Mouse (Mus musculus) adrenal gland, adult 8-10 months (tissue): ENCODE data around the gene Zcchc7. TPM values are rescaled to one million over a fixed set of nuclear protein-coding genes. Genes with fewer than 3 reads are reported as not detected.

Experiments
- DNase-seq: peaks from one replicate; pipeline ENCODE4 v3.0.0; 2022
- total RNA-seq, 4 experiments: library from RNA; stranded (reverse); gene quantifications; 2 replicates each; pipeline ENCODE4 v1.2.4; 2022

The Zcchc7 gene
- total RNA-seq, 4 experiments from 2014 or later = 37.4 to 78.7 (median 52.4) TPM

GRCm38 (mm10) chr4:44774890-44775289 is 19.2 kb downstream of the Zcchc7 start:
- no peak for DNase-seq

GRCm38 (mm10) chr4:44776651-44777050 is 21.0 kb downstream of the Zcchc7 start:
- DNase-seq = peak; percentile 73

- no peak for DNase-seq
These were observed 21.4 kb downstream of the Zcchc7 start for GRCm38 (mm10) chr4:44777101-44777500.

GRCm38 (mm10) chr4:44777711-44778110 is 22.0 kb downstream of the Zcchc7 start:
- no peak for DNase-seq

- DNase-seq = peak; percentile 25
These were observed 22.6 kb downstream of the Zcchc7 start for GRCm38 (mm10) chr4:44778316-44778715.

GRCm38 (mm10) chr4:44780462-44781157 is 24.9 kb downstream of the Zcchc7 start:
- no peak for DNase-seq

- no peak for DNase-seq
These were observed 25.8 kb downstream of the Zcchc7 start for GRCm38 (mm10) chr4:44781494-44781893.

GRCm38 (mm10) chr4:44783566-44784292 is 28.1 kb downstream of the Zcchc7 start:
- no peak for DNase-seq

GRCm38 (mm10) chr4:44812855-44813254 is 57.2 kb downstream of the Zcchc7 start:
- DNase-seq = no peak

- no peak for DNase-seq
These were observed 58.1 kb downstream of the Zcchc7 start for GRCm38 (mm10) chr4:44813770-44814169.

GRCm38 (mm10) chr4:44816584-44816983 is 60.9 kb downstream of the Zcchc7 start:
- no peak for DNase-seq

- DNase-seq = no peak
These were observed 74.9 kb downstream of the Zcchc7 start for GRCm38 (mm10) chr4:44830609-44831008.

- no peak for DNase-seq
These were observed 96.2 kb downstream of the Zcchc7 start for GRCm38 (mm10) chr4:44851835-44852251.

GRCm38 (mm10) chr4:44871591-44871990 is 115.9 kb downstream of the Zcchc7 start:
- DNase-seq = no peak

- DNase-seq = no peak
These were observed 116.4 kb downstream of the Zcchc7 start for GRCm38 (mm10) chr4:44872048-44872447.

- DNase-seq = no peak
These were observed 124.5 kb downstream of the Zcchc7 start for GRCm38 (mm10) chr4:44880065-44880623.

- no peak for DNase-seq
These were observed 130.5 kb downstream of the Zcchc7 start for GRCm38 (mm10) chr4:44886143-44886542.

GRCm38 (mm10) chr4:44891344-44891743 is 135.7 kb downstream of the Zcchc7 start:
- no peak for DNase-seq

- DNase-seq = peak; percentile 8
These were observed 150.1 kb downstream of the Zcchc7 start for GRCm38 (mm10) chr4:44905651-44906271.

- DNase-seq = no peak
These were observed 150.7 kb downstream of the Zcchc7 start for GRCm38 (mm10) chr4:44906399-44906798.

GRCm38 (mm10) chr4:44910065-44910464 is 154.4 kb downstream of the Zcchc7 start:
- no peak for DNase-seq

- no peak for DNase-seq
These were observed 155.2 kb downstream of the Zcchc7 start for GRCm38 (mm10) chr4:44910857-44911256.

- DNase-seq = no peak
These were observed 161.7 kb downstream of the Zcchc7 start for GRCm38 (mm10) chr4:44917312-44917848.
